Mouse (Mus musculus): ENCODE data around the gene Hoxd3.

Hoxd3 gene

DNA sequence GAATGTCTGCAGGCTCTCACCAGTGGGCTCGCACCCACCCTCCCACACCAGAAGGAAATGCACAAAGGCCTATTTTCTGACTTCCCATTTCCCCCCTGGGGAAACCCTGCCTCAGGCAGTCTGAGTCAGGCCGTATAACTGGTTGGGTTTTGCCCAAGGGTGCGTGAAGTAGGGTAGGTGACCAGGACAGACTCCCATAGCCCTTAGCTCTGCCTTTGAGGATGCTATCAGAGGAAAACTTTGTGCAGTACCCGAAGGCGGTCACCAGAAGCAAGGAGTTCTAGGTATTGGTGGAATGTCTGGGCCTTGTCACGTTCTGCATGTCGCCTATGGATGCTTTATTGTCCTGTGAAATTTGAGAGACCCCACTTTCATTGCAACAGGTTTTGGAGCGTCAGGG is 11.2 kb downstream of the Hoxd3 start:
- in situ Hi-C loops (cut with MboI, MseI) = no loop called here

DNA sequence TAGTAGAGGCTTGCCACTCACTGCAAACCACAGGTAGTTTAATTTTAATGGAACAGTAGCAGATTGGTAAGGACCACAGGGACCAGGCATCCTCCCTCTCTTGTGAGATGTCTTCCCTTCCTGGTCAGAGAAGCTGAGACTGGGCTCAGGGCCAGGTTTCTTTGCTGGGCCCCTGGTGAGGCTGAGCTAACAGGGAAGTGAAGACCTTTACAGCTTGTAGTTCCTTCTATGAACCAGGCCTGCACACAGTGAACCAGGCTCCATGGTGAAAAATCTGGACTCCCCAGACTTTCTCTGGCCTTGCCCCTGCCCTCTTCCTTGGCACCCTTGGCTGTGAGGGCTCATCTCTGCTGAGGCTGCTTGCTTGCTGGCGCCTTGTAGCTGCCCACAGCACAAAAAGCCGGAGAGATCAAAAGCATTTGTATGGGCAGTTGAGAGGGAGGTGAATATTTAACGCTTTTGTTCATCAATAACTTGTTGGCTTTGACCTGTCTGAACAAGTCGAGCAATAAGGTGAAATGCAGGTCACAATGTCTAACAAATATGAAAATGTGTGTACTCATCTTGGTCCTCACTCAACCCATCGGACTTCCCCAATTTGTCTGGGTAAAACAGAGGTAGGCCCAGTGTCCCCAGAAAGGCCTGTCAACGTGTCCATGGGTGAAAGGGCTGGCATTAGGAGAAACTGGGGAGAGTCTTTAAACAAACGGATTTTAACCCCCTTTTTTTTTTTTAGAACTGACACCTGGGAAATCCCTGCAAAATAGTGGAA is 12.7 kb downstream of the Hoxd3 start:
- in situ Hi-C loops (cut with MboI, MseI) = loop anchor here in 1 of 2 experiments (25.0 kb wide), 2 partner anchors 863 to 1862 kb away; no protein-coding TSS in a partner anchor

DNA sequence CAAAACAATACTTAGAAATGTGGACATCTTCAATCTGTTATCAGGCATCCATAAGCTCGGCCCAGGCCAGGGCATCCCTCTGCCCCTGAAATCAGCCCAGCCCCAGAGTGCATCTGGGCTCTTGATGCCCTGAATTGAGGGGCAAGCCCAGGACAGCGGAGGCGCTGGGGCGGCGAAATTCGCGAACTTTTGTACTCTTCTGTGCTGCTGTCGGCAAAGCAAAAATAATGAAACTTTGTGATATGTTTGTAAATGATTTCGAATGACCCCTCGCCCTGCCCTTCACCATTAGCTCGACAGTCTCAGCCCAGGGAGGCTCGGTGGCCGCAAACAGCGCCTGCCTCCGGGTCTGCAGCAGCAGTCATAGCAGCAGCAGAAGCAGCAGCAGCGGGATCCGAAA is 13.4 kb downstream of the Hoxd3 start:
- in situ Hi-C loops (cut with MboI, MseI) = loop anchor here in 1 of 2 experiments (25.0 kb wide), 2 partner anchors 862 to 1863 kb away; no protein-coding TSS in a partner anchor

DNA sequence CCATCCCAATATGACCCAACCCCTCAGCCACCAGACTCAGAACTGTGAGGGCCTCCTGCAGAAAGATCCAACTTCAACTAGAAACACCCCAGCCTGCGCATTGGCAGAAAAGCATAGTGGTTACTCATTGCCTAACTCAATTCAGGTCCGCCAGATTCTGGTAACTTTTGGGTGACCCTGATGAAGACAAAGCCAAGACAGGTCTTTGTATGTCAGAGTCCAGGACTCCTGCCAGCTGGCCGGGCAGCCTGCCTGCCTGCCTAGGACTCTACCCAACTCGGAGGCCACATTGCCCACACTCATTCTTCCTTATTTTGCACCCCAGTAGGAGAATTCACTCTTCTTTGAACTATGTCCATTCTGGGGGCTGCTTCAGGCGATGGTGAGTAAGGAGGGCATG is 14.8 kb downstream of the Hoxd3 start, which contains the start of gene Gm28230:
Gene Gm28230 (plus strand): TSS at position 178 of the 400 bp plus-strand sequence.
- in situ Hi-C loops (cut with MboI, MseI) = loop anchor here in 1 of 2 experiments (25.0 kb wide), 2 partner anchors 861 to 1864 kb away; no protein-coding TSS in a partner anchor

DNA sequence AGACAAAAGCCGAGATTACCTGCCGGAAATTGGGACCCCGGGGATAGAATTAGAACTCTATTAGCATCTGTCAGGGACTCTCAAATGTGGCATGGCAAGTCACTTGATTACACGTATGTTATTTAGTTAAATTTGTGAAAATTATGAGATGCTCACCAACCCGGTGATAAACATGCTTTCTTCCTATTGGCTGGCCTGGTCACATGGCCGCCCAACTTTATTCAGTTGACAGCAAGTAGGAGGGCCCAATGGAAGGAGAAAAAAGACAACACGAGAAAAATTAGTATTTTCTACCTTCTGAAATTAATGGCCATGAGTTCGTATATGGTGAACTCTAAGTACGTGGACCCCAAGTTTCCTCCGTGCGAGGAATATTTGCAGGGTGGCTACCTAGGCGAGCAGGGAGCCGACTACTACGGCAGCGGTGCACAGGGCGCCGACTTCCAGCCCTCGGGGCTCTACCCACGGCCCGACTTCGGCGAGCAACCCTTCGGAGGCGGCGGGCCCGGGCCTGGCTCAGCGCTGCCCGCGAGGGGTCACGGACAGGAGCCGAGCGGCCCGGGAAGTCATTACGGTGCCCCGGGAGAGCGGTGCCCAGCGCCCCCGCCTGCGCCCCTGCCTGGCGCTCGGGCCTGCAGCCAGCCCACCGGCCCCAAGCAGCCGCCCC is 15.4 kb downstream of the Hoxd3 start:
- in situ Hi-C loops (cut with MboI, MseI) = loop anchor here in 1 of 2 experiments (25.0 kb wide), 2 partner anchors 860 to 1865 kb away; no protein-coding TSS in a partner anchor

DNA sequence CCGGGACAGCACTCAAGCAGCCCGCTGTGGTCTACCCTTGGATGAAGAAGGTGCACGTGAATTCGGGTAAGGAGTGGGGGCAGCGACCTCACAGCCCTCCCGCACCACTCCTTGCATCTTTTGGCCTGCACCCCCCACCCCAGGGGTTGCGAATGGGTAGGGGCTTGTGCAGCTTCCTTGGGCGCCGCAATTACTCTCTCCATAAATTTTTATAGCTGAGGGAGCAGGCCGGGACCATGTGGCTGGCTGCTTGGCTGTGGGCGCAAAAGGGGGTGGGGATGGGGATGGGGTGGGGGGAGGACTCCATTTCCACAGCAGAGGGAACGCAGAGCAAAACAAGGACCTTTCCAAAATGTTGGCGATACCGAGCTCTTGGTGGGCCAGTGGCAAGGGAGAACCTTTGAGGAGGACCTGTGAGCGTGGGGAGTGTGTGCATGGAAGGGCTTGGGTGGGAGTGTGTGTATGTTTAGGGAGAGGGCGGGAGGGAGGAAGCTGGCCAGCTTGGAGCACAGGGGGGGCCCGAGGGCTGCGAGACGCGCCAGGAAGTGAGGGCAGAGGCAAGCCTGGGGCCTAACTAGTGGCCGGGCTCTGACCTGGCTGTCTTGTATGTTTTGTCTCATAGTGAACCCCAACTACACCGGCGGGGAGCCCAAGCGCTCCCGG is 16.0 kb downstream of the Hoxd3 start:
- in situ Hi-C loops (cut with MboI, MseI) = loop anchor here in 1 of 2 experiments (25.0 kb wide), 2 partner anchors 860 to 1865 kb away; no protein-coding TSS in a partner anchor

DNA sequence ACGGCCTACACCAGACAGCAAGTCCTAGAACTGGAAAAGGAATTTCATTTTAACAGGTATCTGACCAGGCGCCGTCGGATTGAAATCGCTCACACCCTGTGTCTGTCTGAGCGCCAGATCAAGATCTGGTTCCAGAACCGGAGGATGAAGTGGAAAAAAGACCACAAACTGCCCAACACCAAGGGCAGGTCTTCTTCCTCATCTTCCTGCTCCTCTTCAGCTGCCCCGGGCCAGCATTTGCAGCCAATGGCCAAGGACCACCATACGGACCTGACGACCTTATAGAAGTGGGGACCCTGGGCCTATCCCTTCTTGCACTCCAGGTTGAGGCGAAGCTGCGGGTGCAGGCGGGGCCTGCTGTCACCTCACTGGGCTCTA is 16.6 kb downstream of the Hoxd3 start:
- in situ Hi-C loops (cut with MboI, MseI) = loop anchor here in 1 of 2 experiments (25.0 kb wide), 2 partner anchors 859 to 1866 kb away; no protein-coding TSS in a partner anchor

DNA sequence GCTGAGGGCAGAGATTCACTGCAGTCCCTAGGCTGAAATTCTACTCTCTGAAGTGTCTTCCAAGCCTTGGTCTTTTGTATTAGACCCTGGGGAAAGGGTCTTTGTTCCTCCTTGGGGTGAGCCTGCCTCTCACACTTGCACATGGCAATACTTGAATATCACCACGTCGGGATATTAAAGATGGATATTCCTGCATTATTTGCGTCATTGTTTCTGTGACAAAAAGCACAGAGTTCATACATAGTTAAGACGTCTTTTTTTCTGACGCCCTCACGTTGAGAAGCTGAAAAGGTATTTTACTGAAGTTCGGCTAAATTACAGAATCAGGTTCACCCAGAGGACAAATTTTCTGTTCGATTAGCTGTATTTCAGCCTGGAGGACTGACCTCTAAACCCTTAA is 18.6 kb downstream of the Hoxd3 start:
- in situ Hi-C loops (cut with MboI, MseI) = loop anchor here in 1 of 2 experiments (25.0 kb wide), 2 partner anchors 857 to 1868 kb away; no protein-coding TSS in a partner anchor

DNA sequence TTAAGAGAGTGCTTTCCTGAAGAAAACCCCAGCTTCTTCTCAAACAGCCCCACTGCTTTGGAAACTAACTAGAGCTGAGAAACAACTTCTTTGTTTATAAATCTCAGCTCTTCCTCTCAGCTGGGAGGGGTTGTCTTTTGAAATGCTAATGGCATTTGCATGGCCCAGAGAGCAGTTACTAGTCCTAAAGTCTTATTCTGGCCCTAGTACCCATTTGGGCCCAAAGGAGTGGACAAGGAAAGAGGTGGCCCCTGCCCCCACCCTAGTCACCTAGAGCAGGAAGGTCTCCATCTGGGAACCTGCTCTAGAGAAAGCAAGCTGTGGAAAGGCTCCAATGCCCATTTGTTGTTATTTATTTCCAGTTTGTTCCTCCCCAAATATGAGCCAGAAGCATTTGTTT is 19.3 kb downstream of the Hoxd3 start:
- in situ Hi-C loops (cut with MboI, MseI) = loop anchor here in 1 of 2 experiments (25.0 kb wide), 2 partner anchors 856 to 1869 kb away; no protein-coding TSS in a partner anchor

DNA sequence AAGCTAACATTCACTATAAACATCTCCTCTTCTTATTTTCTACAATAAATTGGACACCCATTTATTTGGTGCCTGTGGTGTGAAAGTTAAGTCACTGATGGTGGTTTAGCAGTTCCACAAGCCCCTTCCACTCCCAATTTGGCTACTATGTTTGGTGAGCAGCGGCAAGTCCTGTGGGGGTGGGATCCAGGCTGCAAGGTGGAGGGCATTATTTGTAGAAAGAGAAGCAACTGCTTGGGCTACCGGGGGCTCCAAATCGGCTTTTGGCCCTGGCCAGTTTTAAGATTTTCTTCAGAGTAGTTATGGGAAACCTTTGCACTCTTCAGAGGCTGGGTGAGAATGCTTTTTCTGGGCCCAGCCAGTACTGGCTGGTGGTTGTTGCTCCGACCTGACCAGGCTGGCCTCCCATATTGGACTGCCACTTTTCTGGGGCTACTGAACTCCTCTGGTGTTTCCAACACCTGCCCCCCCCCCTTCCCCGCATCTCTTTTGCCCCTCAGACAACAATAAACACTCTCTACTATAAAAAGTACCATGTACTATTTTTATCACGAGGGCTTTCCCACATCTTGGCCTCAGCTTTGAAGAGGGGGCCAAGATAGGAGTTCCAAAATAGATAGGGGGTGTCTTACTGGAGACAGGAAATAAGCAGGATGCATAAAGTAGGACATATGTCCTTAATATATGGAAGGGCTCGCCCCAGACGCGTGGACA is 20.2 kb downstream of the Hoxd3 start:
- in situ Hi-C loops (cut with MboI, MseI) = loop anchor here in 1 of 2 experiments (25.0 kb wide), 2 partner anchors 855 to 1870 kb away; no protein-coding TSS in a partner anchor

DNA sequence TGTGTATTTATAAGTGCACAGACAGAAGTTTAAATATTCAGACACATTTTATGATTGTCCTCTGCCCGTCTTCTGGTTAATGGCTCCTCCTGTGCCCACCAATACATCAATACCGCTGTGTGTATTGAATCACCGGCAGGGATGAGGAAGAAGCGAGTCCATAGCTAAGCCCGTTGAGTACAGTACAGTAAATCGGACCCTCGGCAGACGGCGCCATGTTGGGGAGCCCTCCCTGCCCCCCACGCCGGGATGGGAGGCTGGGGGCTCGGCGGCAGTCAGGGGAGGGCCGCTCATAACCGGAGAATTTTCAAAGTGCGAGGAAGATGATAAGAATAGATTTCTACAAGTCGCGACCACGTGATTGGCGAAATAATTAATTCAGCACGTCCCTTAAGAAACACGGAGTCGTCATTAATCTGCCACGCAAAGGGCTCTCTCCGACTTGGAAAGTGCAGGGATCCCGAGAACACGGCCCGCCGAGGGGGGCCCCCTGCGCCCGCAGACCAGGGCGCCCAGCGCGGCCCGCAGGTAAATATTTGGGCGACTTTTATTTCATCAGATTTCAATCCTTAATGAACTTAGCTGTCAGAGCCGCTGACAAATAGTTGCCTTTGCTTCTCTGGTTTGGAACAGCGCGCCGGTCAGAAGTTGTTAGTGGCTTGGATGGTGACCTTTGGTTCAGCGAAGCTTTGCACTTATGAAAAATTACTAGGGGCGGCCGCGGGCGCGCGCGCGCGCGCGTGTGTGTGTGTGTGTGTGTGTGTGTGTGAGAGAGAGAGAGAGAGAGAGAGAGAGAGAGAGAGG is 21.0 kb downstream of the Hoxd3 start:
- in situ Hi-C loops (cut with MboI, MseI) = loop anchor here in 1 of 2 experiments (25.0 kb wide), 2 partner anchors 855 to 1870 kb away; no protein-coding TSS in a partner anchor

DNA sequence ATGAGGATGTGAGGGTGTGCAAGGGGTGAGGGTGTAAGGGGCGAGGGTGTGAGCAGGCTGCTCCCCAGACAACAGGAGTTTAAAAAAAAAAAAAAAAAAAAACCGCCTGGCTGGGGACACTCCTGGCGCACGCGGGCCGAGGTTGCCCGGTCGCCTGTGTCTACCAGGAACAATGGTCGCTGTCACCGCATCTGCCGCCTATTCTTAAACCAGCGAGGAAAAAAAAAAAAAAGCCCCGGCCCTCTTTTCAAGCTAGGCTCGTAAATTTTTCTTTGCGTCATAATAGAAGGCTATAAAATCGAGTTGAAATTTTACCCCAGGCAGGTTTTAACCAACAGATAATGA is 21.6 kb downstream of the Hoxd3 start:
- in situ Hi-C loops (cut with MboI, MseI) = loop anchor here in 1 of 2 experiments (25.0 kb wide), 2 partner anchors 854 to 1871 kb away; no protein-coding TSS in a partner anchor

DNA sequence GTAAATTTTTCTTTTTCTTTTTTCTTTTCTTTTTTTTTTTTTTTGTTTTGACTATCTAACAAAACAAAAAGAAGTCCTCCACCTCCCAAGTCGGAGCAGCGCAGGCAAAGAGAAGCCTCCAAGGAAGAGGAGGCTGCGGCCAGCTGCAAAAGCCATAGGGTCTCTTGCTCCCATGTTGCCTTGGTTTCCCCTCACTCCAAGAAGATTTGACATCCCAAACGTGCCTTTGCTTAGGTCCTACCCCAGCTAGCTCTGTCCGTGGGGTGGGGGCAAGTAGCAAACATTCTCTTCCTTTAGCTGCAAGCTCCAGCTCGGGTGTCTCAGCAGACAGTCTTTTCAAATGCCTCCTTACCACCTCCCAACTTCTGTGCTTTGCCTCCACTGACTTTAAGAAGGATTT is 22.0 kb downstream of the Hoxd3 start:
- in situ Hi-C loops (cut with MboI, MseI) = loop anchor here in 1 of 2 experiments (25.0 kb wide), 2 partner anchors 854 to 1871 kb away; no protein-coding TSS in a partner anchor

DNA sequence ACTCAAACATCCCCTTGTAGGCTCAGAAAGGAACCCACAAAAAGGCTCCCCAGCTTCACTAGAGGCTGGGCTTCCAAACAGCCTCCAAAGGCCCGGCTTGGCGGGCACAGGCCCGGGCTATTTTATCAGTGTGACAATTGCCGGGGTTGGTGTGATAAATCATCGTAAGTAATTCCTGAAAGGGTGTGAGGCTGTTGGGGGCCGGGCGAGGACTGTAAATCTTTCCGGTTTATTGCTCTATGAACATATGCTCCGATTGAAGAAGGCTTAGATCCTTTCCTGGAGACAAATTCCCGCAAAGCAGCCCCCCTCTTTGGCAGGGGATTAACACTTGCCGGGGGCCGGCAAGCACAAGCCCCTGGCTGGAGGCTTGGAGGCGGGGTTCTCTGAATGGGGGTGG is 22.7 kb downstream of the Hoxd3 start:
- in situ Hi-C loops (cut with MboI, MseI) = loop anchor here in 1 of 2 experiments (25.0 kb wide), 2 partner anchors 853 to 1872 kb away; no protein-coding TSS in a partner anchor

DNA sequence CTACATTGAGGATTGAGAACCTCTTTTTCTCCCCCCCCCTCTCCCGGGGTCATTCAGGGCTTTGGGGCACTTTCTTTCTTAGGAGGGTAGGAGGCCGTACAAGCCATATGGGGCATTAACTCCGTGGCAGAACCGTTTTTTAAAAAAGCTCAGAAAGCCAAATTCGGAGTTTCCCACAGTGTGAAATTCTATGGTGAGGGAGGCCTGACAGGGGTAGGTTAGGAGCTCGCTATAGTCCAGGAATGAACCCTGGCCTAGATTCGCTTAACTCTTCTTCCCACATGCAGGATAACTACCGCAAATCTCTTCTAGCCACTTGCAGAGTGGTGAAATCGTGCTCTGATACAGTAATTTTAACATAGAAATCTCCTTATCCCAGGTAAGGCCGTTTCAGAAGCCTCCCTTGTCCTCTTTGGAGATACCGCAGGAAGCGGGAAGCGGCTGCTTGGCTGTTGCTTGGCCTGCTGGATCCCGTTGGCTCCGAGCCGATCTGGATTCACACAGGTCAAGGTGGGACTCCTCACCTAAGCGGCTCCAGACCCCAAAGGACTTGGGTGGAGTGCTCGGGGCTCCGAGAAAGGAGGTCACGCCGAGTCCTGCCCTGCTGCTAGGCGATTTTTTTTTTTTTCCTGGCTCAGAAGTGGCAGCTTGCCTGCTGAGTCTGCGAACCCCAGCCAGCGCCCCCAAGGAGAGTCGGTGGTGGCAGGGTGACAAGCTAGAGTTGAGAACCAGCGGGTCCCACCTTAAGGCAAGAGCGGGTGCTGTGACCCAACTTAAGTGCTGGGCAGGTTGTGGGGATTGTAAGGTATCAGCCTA is 23.5 kb downstream of the Hoxd3 start:
- in situ Hi-C loops (cut with MboI, MseI) = loop anchor here in 1 of 2 experiments (25.0 kb wide), 2 partner anchors 852 to 1873 kb away; no protein-coding TSS in a partner anchor

DNA sequence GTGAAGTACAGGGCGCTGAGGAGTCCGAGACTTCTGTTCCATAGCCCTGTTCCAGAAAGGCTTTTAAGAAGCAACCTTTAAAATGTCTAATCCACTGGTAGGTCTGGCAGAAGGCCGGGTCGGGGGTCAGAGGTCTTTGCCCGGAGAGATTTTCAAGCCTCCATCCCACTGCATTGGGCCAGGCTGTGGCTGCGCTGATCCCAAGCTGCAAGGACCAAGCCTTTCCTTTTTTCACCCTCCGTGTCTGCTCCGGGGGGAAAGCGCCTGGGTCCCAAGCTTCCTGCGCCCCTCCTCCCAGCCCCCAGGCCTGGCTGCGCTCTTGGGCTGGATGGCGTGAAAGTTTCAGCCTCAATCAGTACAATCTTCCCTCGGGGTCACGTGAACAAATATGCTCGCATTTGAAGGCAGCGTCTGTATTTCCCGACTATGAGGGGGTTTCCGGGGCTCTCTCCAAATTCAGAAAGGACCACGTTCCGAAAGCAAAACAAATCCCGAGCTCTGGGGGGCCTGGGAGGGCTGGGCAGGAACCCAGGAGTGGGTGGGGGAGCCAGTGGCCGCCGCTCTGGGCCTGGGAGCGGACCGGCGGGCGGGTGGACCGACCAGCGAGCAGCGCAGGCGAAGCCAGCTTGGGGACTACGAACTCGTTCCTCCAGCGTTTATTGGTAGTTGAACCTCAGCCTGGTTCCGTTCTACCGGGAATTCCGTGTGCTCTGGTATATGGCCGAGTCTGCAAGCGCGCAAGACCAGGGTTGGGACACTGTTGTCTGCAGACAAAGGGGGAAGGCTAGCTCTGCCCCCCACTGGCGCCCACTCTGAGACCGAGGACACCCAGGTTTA is 24.3 kb downstream of the Hoxd3 start:
- in situ Hi-C loops (cut with MboI, MseI) = loop anchor here in 1 of 2 experiments (25.0 kb wide), 2 partner anchors 851 to 1874 kb away; no protein-coding TSS in a partner anchor

DNA sequence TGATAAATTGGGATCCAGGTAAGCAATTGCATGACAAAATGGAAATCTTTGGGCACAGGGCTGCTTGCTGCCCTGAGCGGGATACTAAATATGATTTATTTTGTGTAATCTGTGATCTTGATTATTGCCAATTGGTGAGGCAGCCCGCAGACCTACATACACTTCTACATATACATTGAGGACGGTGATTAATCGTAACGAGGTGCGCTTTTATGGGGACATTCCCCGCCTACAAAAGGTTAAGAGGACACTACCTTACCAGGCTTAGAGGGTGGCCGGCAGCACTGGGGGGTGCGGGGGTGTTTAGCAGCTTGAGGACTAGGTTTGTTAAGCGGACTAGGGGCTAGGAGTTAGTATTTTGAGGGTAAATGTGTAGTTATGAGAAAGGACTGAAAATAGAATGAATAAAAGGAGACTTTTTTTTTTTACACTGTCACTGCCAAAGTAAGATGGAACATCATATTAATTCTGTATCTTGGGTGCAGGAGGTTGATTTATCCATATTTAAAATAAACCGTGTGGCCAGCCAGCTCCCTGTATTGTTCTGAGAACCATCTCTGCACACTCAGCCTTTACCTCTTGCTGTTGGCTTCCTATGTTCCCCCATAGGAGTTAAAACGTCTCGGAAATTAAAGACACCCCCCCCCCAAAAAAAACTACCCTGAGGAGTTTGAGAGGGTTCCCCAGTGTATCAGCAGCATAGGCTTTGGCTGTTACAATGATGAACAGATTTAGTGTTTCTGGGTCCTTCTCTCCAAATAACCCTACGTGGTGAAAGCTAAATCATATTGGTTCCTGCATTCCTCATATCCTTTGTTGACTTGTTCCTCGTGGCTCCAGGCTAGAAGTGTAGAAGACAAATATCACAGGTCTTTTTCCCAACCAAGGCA is 25.2 kb downstream of the Hoxd3 start:
- in situ Hi-C loops (cut with MboI, MseI) = loop anchor here in 1 of 2 experiments (25.0 kb wide), 2 partner anchors 850 to 1875 kb away; no protein-coding TSS in a partner anchor

Data from T-helper 17 cell (primary cell).